Mouse (Mus musculus): ENCODE measurements at regions not wholly inside any gene's neighbourhood (a gene's known extent, or its start where the extent isn't known, plus 50 kb on each side); places are given as distances from the start of the nearest gene placed in this dataset.

DNA sequence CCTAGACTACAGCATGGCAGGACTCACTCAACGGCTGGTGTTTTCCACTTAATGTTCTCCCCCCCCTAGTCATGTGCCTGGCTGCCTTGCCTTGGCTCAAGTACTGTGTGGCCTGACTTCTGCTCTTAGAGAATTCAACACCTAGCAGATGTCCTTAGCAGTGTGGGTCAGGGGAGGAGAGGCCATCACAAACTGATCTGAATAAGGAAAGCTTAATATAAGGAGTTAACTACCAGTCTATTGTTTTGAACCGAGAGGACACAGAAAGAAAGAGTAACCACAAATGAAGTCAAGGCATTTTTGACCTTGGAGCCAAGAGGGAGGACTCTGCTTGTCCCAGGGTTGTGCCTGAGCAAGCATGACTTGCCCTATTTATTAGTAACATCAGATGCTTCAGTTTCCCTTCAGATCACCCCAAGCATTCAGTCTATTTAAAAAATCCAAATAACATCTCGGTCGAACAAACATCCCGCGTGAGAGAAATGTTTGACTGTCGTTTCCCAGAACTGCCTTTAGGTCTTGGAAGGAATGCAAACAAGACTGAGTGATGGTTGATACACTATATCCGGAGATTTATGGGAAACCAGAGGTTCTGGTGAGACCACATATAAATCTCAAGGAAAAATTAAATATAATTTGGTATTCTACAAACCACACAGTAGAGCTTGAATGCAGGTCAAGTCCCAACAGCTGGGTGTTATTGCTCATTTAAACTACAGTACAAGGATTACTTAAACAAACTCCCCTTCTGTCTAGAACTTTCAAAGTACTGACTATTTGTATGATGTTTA lies 58.0 kb upstream of the Map4k3 start:
- peaks cover 3% of the 10 kb centered on the region; the same call in 1 of the 2 replicates for H3K4me1 ChIP-seq (ENCODE audit: control insufficient read depth, insufficient read depth, low read length)
- H3K4me3 ChIP-seq (ENCODE audit: insufficient read depth, low read length), result no peak overlapping the region
- H3K27ac ChIP-seq (ENCODE audit: insufficient read depth, low read length), result peak overlapping the region; percentile 97
- TF ChIP-seq CTCF (IDR thresholded peaks at IDR 0.05; ENCODE audit: borderline replicate concordance, insufficient read depth, low read length) (no peak), POLR2A (IDR thresholded peaks at IDR 0.05; ENCODE audit: low read depth, low read length) (no peak)

DNA sequence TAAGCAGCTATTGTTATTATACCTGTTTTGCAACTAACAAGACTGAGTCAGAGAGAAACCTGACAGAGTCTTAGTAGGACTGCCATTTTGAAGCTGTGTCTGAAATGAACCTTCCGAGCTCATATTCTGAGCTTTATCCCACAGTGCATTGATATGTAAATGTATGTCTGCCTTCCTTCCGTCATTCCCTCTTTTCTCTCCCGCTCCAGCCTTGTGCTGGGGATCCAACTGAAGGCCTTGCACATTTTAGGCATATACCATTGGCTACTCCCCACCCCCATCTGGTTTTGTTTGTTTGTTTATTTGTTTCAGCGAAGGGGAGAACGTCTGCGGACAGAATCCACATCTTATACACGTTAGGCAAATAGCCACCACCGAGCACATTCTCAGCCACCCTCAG lies 57.2 kb upstream of the Map4k3 start:
- TF ChIP-seq POLR2A (IDR thresholded peaks at IDR 0.05; ENCODE audit: low read depth, low read length) (no peak), CTCF (IDR thresholded peaks at IDR 0.05; ENCODE audit: borderline replicate concordance, insufficient read depth, low read length) (no peak)
- Histone ChIP-seq H3K4me1 (ENCODE audit: control insufficient read depth, insufficient read depth, low read length) (peaks cover 3% of the 10 kb centered on the region; the same call in 1 of the 2 replicates), H3K27ac (ENCODE audit: insufficient read depth, low read length) (peak overlapping the region; percentile 75), H3K4me3 (ENCODE audit: insufficient read depth, low read length) (no peak overlapping the region)

GRCm38 (mm10) chr17:80785049-80785448 lies 56.8 kb upstream of the Map4k3 start:
- Histone ChIP-seq H3K4me3 (ENCODE audit: insufficient read depth, low read length) (no peak overlapping the region), H3K27ac (ENCODE audit: insufficient read depth, low read length) (peak overlapping the region; percentile 75), H3K4me1 (ENCODE audit: control insufficient read depth, insufficient read depth, low read length) (peaks cover 3% of the 10 kb centered on the region; the same call in 1 of the 2 replicates)
- no peak for TF ChIP-seq POLR2A (IDR thresholded peaks at IDR 0.05; ENCODE audit: low read depth, low read length)
- TF ChIP-seq CTCF (IDR thresholded peaks at IDR 0.05; ENCODE audit: borderline replicate concordance, insufficient read depth, low read length), result no peak

DNA sequence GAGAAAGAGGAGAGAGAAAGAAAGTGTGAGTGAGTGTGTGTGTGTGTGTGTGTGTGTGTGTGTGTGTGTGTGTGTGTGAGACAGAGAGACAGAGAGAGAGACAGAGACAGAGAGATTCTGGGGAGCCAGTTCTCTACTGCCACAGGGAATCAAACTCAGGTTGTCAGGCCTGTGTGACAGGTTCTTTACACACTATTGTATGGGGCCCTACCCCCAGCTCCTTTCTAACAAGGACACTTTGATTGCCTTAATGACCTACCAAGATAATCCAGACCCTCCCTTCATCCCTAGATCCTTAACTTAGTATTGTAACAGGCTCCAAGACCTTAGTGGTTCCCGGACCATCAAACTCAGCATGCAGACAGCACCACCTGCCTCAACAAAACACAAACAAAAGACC lies 53.9 kb upstream of the Map4k3 start:
- H3K4me1 ChIP-seq (ENCODE audit: control insufficient read depth, insufficient read depth, low read length), result peaks cover 6% of the 10 kb centered on the region
- no peak overlapping the region for H3K4me3 ChIP-seq (ENCODE audit: insufficient read depth, low read length)
- no peak overlapping the region for H3K27ac ChIP-seq (ENCODE audit: insufficient read depth, low read length)
- no peak for TF ChIP-seq CTCF (IDR thresholded peaks at IDR 0.05; ENCODE audit: borderline replicate concordance, insufficient read depth, low read length)
- TF ChIP-seq POLR2A (IDR thresholded peaks at IDR 0.05; ENCODE audit: low read depth, low read length), result no peak

DNA sequence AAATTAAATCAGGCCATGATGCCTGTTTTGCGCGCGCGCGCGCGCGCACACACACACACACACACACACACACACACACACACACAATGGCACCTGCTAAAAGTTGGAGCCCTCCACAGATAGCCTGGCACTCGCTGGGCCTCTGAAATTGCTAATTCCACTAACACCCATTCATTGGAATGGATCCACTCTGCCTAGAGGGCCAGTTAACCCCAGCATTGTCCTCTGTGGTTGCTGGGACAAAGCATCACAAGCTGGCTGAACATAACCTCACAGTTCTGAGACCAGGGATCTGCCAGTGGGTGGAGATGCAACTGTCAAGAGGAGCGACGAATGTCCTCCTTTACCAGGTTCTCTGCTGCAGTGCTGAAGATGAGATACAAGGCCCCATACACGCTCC lies 53.3 kb upstream of the Map4k3 start:
- TF ChIP-seq CTCF (IDR thresholded peaks at IDR 0.05; ENCODE audit: borderline replicate concordance, insufficient read depth, low read length) (no peak), POLR2A (IDR thresholded peaks at IDR 0.05; ENCODE audit: low read depth, low read length) (no peak)
- H3K4me1 ChIP-seq (ENCODE audit: control insufficient read depth, insufficient read depth, low read length), result peaks cover 6% of the 10 kb centered on the region
- no peak overlapping the region for H3K4me3 ChIP-seq (ENCODE audit: insufficient read depth, low read length)
- H3K27ac ChIP-seq (ENCODE audit: insufficient read depth, low read length), result no peak overlapping the region

DNA sequence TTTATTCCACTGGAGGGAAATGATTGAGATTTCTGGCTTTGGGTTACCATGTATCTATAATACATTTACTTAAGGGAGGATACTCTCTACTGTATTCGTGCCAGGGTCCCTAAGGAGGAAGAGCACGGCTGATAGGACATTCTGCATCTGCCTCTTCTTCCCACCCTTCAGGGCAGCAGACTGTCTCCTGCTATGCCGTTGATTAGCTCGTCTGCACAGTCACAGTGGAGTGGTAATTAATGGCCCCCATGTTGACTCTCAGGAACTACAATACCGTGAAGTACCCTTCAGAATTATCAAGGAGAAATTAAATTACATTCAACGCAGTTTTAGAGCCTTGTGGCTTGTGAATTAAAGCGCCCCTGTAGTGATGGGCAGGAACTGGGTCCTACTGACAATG lies 52.0 kb upstream of the Map4k3 start:
- H3K27ac ChIP-seq (ENCODE audit: insufficient read depth, low read length), result peak overlapping the region; percentile 81
- no peak overlapping the region for H3K4me3 ChIP-seq (ENCODE audit: insufficient read depth, low read length)
- H3K4me1 ChIP-seq (ENCODE audit: control insufficient read depth, insufficient read depth, low read length), result peaks cover 3% of the 10 kb centered on the region; the same call in 1 of the 2 replicates
- TF ChIP-seq POLR2A (IDR thresholded peaks at IDR 0.05; ENCODE audit: low read depth, low read length) (no peak), CTCF (IDR thresholded peaks at IDR 0.05; ENCODE audit: borderline replicate concordance, insufficient read depth, low read length) (no peak)

DNA sequence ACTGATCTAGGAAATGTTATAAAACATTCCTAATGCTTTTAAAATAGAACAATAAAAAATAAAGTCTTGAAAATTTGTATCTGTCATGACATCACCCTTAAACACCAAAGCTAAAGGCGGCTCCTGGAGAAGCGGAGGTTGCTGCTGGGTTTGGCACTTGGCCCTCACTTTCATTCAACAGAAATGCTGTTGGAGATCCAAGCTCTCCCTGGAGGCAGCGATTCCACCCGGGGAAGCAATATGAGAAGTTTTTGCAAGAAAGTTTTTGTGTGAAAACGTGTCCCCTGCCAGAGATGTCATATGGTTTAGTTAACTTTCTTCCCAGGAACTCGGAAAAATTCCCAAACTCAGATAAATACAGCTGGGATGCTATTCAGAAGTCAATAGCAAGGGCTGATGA lies 51.5 kb upstream of the Map4k3 start:
- Histone ChIP-seq H3K4me3 (ENCODE audit: insufficient read depth, low read length) (no peak overlapping the region), H3K27ac (ENCODE audit: insufficient read depth, low read length) (peak overlapping the region; percentile 81), H3K4me1 (ENCODE audit: control insufficient read depth, insufficient read depth, low read length) (peaks cover 3% of the 10 kb centered on the region; the same call in 1 of the 2 replicates)
- TF ChIP-seq CTCF (IDR thresholded peaks at IDR 0.05; ENCODE audit: borderline replicate concordance, insufficient read depth, low read length), result no peak
- TF ChIP-seq POLR2A (IDR thresholded peaks at IDR 0.05; ENCODE audit: low read depth, low read length), result no peak
